Mouse (Mus musculus) midbrain, embryonic 10.5 days (tissue): ENCODE data around the gene Unc119b. TPM values are rescaled to one million over a fixed set of nuclear protein-coding genes. Genes with fewer than 3 reads are reported as not detected.

ENCODE experiments used
- DNase-seq: peaks from one replicate; pipeline ENCODE4 v3.0.0-alpha.2; 2017; ENCODE audit warnings: low spot score
- H3K27ac ChIP-seq: fragments of 300-500 bp; sonication (generic); replicated peaks from 2 replicates; pipeline ENCODE4 v1.5.1; 2016; ENCODE audit warnings: mild to moderate bottlenecking
- H3K27me3 ChIP-seq: fragments of 300-500 bp; sonication (generic); 2 replicates; pipeline ENCODE4 v1.6.1; 2016; ENCODE audit warnings: low read depth, mild to moderate bottlenecking; ENCODE audit not compliant: poor library complexity, severe bottlenecking
- H3K36me3 ChIP-seq: fragments of 300-500 bp; sonication (generic); 2 replicates; pipeline ENCODE4 v1.6.1; 2016; ENCODE audit warnings: mild to moderate bottlenecking, moderate library complexity
- H3K4me1 ChIP-seq: fragments of 300-500 bp; sonication (generic); 2 replicates; pipeline ENCODE4 v1.6.1; 2016
- H3K4me3 ChIP-seq: fragments of 300-500 bp; sonication (generic); 2 replicates; pipeline ENCODE4 v1.5.1; 2016; ENCODE audit warnings: mild to moderate bottlenecking, moderate library complexity
- H3K9me3 ChIP-seq: fragments of 300-500 bp; sonication (generic); replicated peaks from 2 replicates; pipeline ENCODE4 v1.6.1; 2016; ENCODE audit warnings: mild to moderate bottlenecking
- WGBS: fragments of 180-500 bp; shearing (Covaris S2); methylation state at CpG from one replicate; pipeline ENCODE4 v1.1.7; 2016; 5-methylcytosine and 5-hydroxymethylcytosine counted together
- polyA plus RNA-seq: library from polyadenylated mRNA; unstranded; fragments of >200 nt; fragmentation: Nextera tagmentation; extraction: Ambion mirVana; gene quantifications from 2 replicates; pipeline ENCODE4 v1.2.1, GENCODE M21; 2016

Gene Unc119b
- polyA plus RNA-seq, 1 experiment from 2014 or later: 68.7 TPM

DNA sequence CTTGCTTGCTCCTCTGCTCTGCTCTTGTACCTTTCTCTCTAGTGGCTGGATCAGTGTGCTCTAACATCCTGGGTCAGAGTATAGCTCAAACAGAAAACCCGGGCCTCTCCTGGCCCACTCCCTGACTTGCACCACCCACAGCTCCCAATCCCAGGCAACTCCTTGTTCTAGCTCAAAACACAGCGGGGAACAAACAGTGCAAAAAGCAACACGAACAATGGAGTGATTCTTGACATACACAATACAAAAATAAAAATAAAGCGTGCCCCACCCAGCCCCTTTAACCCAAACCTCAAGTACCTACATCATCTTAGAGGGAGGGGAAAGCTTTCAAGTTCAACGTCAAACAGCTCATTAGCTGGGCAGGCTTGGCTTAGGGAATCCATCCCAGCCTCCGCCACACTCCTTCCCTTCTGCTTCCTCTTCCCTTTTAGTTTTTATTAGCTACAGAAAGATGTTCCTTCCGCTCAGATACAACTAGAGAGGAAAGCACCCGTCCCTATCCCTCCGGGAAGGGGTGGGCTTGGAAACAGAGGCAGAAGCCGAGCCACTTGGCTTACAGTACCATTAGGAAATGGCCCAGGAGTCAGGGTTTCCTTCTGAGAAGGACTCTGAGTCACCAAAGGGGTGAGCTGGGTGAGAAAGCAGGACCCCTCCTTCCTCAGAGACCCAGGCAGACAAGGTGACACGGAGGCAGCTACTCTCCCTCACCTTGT is 10.6 kb upstream of the Unc119b start:
- H3K9me3 ChIP-seq: no peaks in the 10 kb centered on the region; the same call in 1 of the 2 replicates
- H3K4me1 ChIP-seq: peaks cover 23% of the 10 kb centered on the region
- no peak overlapping the region for H3K4me3 ChIP-seq
- no peak overlapping the region for H3K27ac ChIP-seq
- peaks cover 79% of the 10 kb centered on the region for H3K36me3 ChIP-seq
- WGBS: 80% methylated on average over 11 of the region's 11 CpGs
- no peaks in the 10 kb centered on the region for H3K27me3 ChIP-seq
- DNase-seq: no peak

DNA sequence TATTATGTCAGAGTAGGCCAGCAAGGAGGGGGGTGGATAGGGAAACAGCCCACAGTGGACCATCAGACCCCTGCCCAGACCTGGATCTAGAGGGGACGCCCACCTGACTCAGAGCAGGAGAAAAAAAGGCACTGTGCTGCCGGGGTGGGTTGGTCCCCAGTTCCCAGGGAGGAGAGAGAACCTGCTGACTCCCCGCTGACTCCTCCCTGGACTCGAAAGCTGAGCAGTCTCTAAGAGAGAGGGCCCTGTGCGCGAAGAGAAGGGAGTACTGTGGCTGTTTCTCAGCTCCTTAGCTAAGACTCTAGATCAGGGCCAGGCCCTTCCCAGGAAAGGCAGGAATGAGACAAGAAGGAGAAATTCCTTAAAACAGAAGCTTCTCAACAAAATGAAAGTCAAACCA is 9.7 kb upstream of the Unc119b start:
- H3K4me3 ChIP-seq: no peak overlapping the region
- no peaks in the 10 kb centered on the region for H3K27me3 ChIP-seq
- DNase-seq: no peak
- peaks cover 70% of the 10 kb centered on the region for H3K36me3 ChIP-seq
- WGBS: 82% methylated on average over 6 of the region's 6 CpGs
- H3K27ac ChIP-seq: no peak overlapping the region
- H3K9me3 ChIP-seq: no peaks in the 10 kb centered on the region; the same call in 1 of the 2 replicates
- peaks cover 23% of the 10 kb centered on the region for H3K4me1 ChIP-seq

DNA sequence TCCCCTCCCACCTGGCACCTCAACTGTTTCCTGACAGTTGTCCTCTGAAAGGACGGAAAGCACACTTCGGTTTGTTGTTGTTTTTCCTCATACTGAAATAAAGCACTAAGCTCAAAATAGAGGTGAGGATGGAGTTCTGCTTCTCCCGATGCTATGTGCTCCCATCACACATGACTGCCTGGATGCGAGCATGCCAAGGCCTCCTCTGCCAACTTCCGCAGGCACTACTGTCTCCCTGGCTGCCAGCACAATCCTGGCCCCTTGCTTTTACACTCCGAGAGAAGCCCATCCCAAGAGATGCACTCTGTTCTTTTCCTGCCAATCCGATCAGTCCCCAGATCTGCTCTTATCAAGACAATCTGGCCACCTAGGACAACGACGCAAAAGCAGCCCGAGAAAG is 8.8 kb upstream of the Unc119b start:
- Histone ChIP-seq H3K4me3 (no peak overlapping the region), H3K27ac (0 out of 2 replicates have a peak overlapping the region, but pooled peaks have one; percentile 6), H3K27me3 (no peaks in the 10 kb centered on the region), H3K9me3 (no peaks in the 10 kb centered on the region), H3K36me3 (peaks cover 61% of the 10 kb centered on the region), H3K4me1 (peaks cover 23% of the 10 kb centered on the region)
- no peak for DNase-seq
- WGBS: 86% methylated on average over 10 of the region's 10 CpGs

DNA sequence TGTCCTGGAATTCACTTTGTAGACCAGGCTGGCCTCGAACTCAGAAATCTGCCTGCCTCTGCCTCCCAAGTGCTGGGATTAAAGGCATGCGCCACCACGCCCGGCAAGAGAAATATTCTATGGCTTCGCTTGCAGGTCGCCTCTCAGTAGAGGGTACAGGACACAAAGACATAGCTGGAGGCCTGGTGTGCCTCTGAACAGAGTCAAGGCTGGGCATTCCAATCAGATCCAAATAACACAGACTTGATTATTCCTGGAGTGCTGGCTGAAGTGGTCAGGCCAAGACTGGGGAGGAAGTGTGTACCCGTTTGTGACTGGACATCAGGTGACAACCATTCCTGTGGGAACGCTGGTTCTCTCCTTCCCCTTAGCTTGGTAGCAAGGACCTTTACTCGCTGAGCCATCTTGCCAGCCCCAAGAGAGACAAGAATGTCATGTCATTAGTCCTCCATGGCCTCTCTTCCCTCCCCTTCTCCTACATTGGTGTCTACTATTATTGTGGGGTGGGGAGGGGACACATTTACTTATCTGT is 7.5 kb upstream of the Unc119b start:
- DNase-seq: no peak
- no peaks in the 10 kb centered on the region for H3K9me3 ChIP-seq
- H3K36me3 ChIP-seq: peaks cover 47% of the 10 kb centered on the region
- no peak overlapping the region for H3K27ac ChIP-seq
- 91% methylated on average over 9 of the region's 9 CpGs for WGBS
- H3K4me1 ChIP-seq: peaks cover 23% of the 10 kb centered on the region
- no peak overlapping the region for H3K4me3 ChIP-seq
- H3K27me3 ChIP-seq: peaks cover 6% of the 10 kb centered on the region; the same call in 1 of the 2 replicates

DNA sequence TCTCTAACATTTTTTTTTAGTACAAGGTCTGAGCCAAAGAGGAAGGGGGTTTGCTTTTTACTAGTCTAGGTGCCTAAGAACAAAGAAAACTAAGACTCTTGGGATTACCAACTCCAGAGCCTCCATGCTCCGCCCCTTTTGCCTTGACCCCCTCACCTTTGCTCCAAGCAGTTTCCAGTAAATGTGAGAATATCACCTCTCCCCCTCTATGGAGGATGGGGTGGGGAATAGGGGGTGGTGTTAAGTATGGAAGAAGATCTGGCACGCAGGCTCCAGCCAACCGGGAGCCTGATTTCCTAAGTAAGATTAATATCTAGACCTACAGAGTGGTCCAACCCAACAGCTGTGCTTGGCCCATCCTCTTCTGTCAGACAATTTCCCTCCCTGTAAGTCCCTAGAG is 6.0 kb upstream of the Unc119b start:
- H3K27me3 ChIP-seq: peaks cover 6% of the 10 kb centered on the region; the same call in 1 of the 2 replicates
- H3K4me1 ChIP-seq: peaks cover 23% of the 10 kb centered on the region
- H3K4me3 ChIP-seq: no peak overlapping the region
- peaks cover 32% of the 10 kb centered on the region for H3K36me3 ChIP-seq
- WGBS: 82% methylated on average over 3 of the region's 3 CpGs
- H3K27ac ChIP-seq: no peak overlapping the region
- no peaks in the 10 kb centered on the region for H3K9me3 ChIP-seq
- DNase-seq: no peak

DNA sequence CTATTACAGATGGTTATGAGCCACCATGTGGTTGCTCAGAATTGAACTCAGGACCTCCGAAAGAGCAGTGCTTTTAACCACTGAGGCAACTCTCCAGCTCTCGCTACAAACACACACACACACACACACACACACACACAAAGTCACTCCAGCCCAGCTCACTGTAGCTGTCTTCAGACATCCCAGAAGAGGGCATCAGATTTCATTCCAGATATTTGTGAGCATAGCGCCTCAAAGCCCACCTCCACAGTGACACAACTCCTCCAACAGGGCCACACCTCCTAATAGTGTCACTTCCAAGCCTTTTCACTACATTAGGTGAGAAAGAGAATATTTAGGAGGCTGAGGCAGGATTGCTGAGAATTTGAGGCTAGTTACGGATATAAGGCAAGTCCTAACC is 4.3 kb upstream of the Unc119b start:
- DNase-seq: no peak
- no peaks in the 10 kb centered on the region for H3K9me3 ChIP-seq
- no peak overlapping the region for H3K27ac ChIP-seq
- peaks cover 16% of the 10 kb centered on the region for H3K36me3 ChIP-seq
- H3K4me3 ChIP-seq: no peak overlapping the region
- peaks cover 22% of the 10 kb centered on the region for H3K4me1 ChIP-seq
- H3K27me3 ChIP-seq: peaks cover 6% of the 10 kb centered on the region; the same call in 1 of the 2 replicates
- WGBS: 76% methylated on average over 4 of the region's 4 CpGs

DNA sequence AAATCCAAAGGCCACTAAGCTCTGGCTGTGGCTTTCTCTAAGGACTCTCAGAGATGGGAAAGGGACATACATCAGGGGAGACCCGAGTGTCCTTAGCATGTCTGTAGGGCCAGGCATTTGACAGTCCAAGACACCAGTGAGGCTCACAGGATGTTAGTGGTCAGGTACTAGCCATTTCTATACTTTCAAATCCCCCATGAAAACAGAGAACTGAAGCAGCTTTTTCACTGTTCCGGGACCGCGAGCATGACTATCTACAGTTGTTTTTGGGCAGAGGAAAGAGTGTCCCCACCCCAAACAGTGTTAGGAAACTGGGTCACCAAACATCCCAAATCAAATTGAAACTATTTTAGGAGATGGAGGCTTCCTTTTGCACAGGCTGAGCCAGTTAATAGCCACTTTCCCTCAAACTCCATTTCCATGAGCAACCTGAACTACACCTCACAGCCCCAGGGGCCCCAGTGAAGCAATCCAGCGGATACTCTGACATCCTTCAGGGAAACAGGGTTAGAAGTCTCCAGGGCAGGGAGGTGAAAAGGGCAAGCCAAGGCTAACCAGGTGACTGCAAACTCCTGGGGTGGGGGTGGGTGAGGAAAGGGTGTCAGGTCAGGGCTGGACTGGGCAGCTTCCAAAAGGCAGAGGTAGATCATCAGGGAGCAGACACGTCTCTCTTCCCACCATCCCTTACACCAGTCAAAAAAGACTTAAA is 1.3 kb downstream of the Unc119b start:
- Histone ChIP-seq H3K4me1 (peaks cover 21% of the 10 kb centered on the region), H3K4me3 (peak overlapping the region; percentile 99), H3K27ac (peak overlapping the region; percentile 91; the same call in 1 of the 2 replicates), H3K9me3 (no peaks in the 10 kb centered on the region), H3K27me3 (peaks cover 6% of the 10 kb centered on the region; the same call in 1 of the 2 replicates), H3K36me3 (peaks cover 36% of the 10 kb centered on the region)
- no peak for DNase-seq
- 56% methylated on average over 6 of the region's 6 CpGs for WGBS

DNA sequence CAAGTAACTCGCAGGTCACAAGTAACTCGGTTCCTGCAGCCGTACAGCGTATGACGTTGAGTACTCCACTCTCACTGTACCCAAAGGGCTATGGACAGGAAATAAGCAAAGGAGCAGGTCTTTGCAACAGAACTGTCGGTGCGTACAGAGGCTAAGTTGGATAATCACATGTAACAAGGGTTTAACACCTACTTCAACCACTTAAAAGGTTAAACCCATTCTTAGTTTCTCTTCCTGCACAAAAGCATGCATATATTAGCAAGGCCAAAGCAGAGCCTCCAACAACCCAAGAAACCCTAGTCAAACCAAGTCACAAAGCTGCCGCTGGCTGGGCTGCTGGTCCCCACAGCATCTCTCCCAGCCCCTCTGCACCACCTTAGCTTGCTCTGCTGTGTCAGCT is 2.3 kb downstream of the Unc119b start:
- 88% methylated on average over 8 of the region's 8 CpGs for WGBS
- H3K27me3 ChIP-seq: peaks cover 2% of the 10 kb centered on the region; the same call in 1 of the 2 replicates
- peaks cover 46% of the 10 kb centered on the region for H3K36me3 ChIP-seq
- no peaks in the 10 kb centered on the region for H3K9me3 ChIP-seq
- peaks cover 21% of the 10 kb centered on the region for H3K4me1 ChIP-seq
- H3K27ac ChIP-seq: no peak overlapping the region
- DNase-seq: no peak
- peak overlapping the region; percentile 99; the same call in 1 of the 2 replicates for H3K4me3 ChIP-seq

DNA sequence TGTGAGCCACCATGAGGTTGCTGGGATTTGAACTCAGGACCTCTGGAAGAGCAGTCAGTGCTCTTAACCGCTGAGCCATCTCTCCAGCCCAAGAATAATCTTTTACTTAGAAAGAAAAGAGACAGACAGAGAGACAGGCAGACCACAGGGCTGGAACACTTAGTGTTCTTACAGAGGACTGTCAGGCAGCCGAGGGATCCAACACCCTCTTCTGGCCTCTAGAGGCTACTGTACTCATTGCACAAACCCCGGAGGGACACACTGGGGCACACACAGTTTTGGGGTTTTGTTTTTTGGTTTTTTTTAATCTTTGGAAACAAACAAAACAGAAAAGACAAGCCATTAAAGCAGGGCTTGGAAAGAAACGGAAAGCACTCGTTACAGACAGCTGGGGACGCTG is 5.4 kb downstream of the Unc119b start:
- peaks cover 77% of the 10 kb centered on the region for H3K36me3 ChIP-seq
- 91% methylated on average over 6 of the region's 6 CpGs for WGBS
- no peak for DNase-seq

DNA sequence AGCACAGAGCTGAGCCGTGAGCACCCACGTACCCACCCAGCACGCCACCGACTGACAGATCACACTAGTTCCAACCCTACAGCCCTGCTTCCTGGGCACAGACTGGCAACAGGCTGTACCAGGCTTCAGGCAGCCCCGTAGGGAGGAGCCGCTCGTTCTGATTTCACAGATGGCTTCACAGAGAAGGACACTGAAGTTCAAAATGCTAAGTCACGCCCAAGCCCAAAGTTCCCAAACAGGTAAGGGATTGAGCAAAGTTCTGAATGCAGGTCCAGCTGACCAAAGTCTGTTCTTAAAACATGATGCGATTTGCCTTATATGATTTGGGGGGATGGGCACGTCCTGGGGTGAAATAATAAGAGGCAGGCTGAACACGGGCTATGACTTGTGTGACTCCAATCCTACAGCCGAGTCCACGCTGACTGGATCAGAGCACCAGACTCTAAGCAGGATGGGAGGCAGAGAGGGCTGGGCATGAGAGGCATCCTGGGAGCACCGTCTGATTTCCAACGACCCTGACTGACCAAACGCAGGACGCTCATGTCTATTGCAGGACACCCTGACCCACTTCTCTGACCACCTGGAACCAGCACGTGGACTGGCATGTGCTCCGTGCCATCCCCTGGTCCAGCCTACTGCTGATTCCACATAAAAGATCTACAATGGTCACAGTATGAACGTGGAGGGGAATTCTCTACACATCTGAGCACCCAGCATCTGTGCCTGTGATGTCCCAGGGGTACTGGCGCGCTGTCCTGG is 7.2 kb downstream of the Unc119b start:
- Histone ChIP-seq H3K27me3 (no peaks in the 10 kb centered on the region), H3K36me3 (peaks cover 91% of the 10 kb centered on the region), H3K27ac (no peak overlapping the region), H3K9me3 (no peaks in the 10 kb centered on the region), H3K4me1 (peaks cover 11% of the 10 kb centered on the region), H3K4me3 (no peak overlapping the region)
- WGBS: 95% methylated on average over 22 of the region's 22 CpGs
- no peak for DNase-seq

More for the DNA sequence above, 5.4 kb downstream of the Unc119b start:
- no peaks in the 10 kb centered on the region for H3K9me3 ChIP-seq
- H3K27me3 ChIP-seq: no peaks in the 10 kb centered on the region
- peaks cover 29% of the 10 kb centered on the region for H3K4me1 ChIP-seq
- H3K4me3 ChIP-seq: no peak overlapping the region
- H3K27ac ChIP-seq: no peak overlapping the region

DNA sequence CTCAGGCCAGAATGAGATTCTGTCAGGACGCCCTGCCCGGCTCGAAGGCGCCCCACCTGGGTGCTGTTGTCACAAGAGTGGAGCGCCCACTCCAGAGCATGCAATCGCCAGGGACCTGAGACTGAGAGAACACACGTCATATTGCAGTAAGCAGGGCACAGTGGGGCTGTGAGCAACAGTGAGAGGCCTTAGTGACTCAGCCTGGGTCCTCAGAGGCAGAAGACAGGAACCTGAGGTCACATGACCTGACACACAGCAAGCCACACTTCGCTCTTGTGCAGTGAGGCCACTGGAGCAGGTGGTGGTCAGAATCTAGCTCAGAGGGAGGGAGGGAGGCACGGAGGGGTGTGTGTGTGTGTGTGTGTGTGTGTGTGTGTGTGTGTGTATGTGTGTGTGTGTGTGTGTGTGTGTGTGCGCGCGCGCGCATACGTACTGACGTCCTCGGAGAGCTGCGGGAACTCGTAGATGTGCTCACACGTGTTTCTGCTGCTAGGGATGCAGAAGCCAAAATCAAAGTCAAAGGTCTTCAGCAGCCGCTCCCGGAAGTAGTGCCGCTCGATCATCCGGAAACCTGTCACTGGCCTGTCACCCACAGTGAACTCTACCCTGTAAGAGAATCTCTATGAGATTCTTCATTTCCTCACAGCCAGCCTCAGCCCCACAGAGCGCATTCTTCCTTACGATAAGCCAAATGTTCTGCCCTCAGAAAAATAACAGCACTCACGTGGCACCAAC is 8.0 kb downstream of the Unc119b start:
- Histone ChIP-seq H3K27ac (no peak overlapping the region), H3K4me3 (no peak overlapping the region), H3K4me1 (peaks cover 9% of the 10 kb centered on the region; the same call in 1 of the 2 replicates), H3K36me3 (peaks cover 94% of the 10 kb centered on the region), H3K9me3 (no peaks in the 10 kb centered on the region), H3K27me3 (no peaks in the 10 kb centered on the region)
- 92% methylated on average over 28 of the region's 28 CpGs for WGBS
- no peak for DNase-seq
